Mouse (Mus musculus) hindbrain, embryonic 16.5 days (tissue): ENCODE results near the gene Gm21732. TPM values are rescaled to one million over a fixed set of nuclear protein-coding genes. Genes with fewer than 3 reads are reported as not detected.
"Not testable (repeated sequence)": the region's sequence is repeated elsewhere in the genome, so short reads cannot be mapped to it uniquely, and the experiment has no call there.

Source experiments
- ATAC-seq: fragments of 200-750 bp; cut with Nextera tagmentation; 2 replicates; pipeline ENCODE4 v1.8.0; 2017; ENCODE audit warnings: moderate TSS enrichment, moderate library complexity
- H3K27ac ChIP-seq: fragments of 300-500 bp; sonication (generic); 2 replicates; pipeline ENCODE4 v1.5.1; 2014; ENCODE audit warnings: low read depth, mild to moderate bottlenecking, control low read depth, low read length, moderate library complexity
- H3K27me3 ChIP-seq: fragments of 300-500 bp; sonication (generic); replicated peaks from 2 replicates; pipeline ENCODE4 v1.6.1; 2014; ENCODE audit warnings: low read length; ENCODE audit not compliant: control insufficient read depth, insufficient read depth
- H3K36me3 ChIP-seq: fragments of 300-500 bp; sonication (generic); 2 replicates; pipeline ENCODE4 v1.6.1; 2014; ENCODE audit warnings: mild to moderate bottlenecking, low read length, moderate library complexity, mixed read lengths; ENCODE audit not compliant: control insufficient read depth, insufficient read depth
- H3K4me1 ChIP-seq: fragments of 300-500 bp; sonication (generic); 2 replicates; pipeline ENCODE4 v1.6.1; 2014; ENCODE audit warnings: low read depth, low read length; ENCODE audit not compliant: control insufficient read depth, insufficient read depth
- H3K4me2 ChIP-seq: fragments of 300-500 bp; sonication (generic); 2 replicates; pipeline ENCODE4 v1.6.1; 2014; ENCODE audit warnings: mild to moderate bottlenecking, low read length, control low read depth, moderate library complexity
- H3K4me3 ChIP-seq: fragments of 300-500 bp; sonication (generic); 2 replicates; pipeline ENCODE4 v1.5.1; 2014; ENCODE audit warnings: mild to moderate bottlenecking, low read length, control low read depth, moderate library complexity
- H3K9ac ChIP-seq: fragments of 300-500 bp; sonication (generic); 2 replicates; pipeline ENCODE4 v1.6.1; 2014; ENCODE audit warnings: low read depth, mild to moderate bottlenecking, control low read depth, low read length, moderate library complexity
- H3K9me3 ChIP-seq: fragments of 300-500 bp; sonication (generic); 2 replicates; pipeline ENCODE4 v1.6.1; 2014; ENCODE audit warnings: mild to moderate bottlenecking, low read length, moderate library complexity; ENCODE audit not compliant: control insufficient read depth
- WGBS: fragments of 180-500 bp; shearing (Covaris S2); extraction: QIAGEN DNeasy Blood & Tissue Kit; methylation state at CpG from one replicate; pipeline ENCODE4 v1.1.7; 2014; 5-methylcytosine and 5-hydroxymethylcytosine counted together
- polyA plus RNA-seq: library from polyadenylated mRNA; unstranded; fragments of >200 nt; fragmentation: Nextera tagmentation; extraction: Ambion mirVana; gene quantifications from 2 replicates; pipeline ENCODE4 v1.2.1, GENCODE M21; 2015

The Gm21732 gene
- not detected in 2 replicates for polyA plus RNA-seq

DNA sequence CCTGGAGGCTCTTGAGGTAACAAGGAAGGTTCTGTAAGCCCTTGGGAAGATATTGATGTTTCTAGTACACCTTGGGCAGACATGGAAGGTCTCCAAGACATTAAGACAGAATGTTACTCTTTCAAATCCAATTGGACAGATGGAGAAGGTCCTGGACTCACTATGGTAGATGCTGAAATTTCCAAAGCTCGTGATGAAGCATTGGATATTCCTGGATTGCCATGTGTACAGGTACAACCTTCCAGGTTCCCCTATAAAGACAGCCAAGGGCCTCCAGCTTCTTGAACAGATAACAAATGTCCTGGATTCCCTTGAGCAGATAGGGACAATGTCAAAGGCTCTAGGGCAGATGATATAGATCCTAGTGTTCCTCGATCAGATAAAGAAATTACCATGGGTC, at the start of gene Gm21732:
TSS of gene Gm21732 (minus strand) at position 101 of the 400 bp plus-strand sequence.
- H3K9ac ChIP-seq, H3K27me3 ChIP-seq: not testable (repeated sequence)
- WGBS, result no CpG with 5 or more reads among the region's 2 CpGs

More for the DNA sequence above, at the start of gene Gm21732:
- not testable (repeated sequence) for H3K27ac ChIP-seq, H3K4me1 ChIP-seq, H3K4me3 ChIP-seq, H3K36me3 ChIP-seq, H3K4me2 ChIP-seq, H3K9me3 ChIP-seq, ATAC-seq

Other genes starting within 250 kb of the Gm21732 start
- not detected in 2 replicates for gene Gm20897, start 73.5 kb downstream of the Gm21732 start, polyA plus RNA-seq